Mouse (Mus musculus) liver, embryonic 14.5 days (tissue): Measurements from ENCODE around the gene Tgm5. TPM values are rescaled to one million over a fixed set of nuclear protein-coding genes. Genes with fewer than 3 reads are reported as not detected.
"Not testable (repeated sequence)": the region's sequence is repeated elsewhere in the genome, so short reads cannot be mapped to it uniquely, and the experiment has no call there.

Experiments
- ATAC-seq: fragments of 200-750 bp; cut with Nextera tagmentation; 2 replicates; pipeline ENCODE4 v1.8.0; 2017; ENCODE audit warnings: moderate number of reproducible peaks, mild to moderate bottlenecking, moderate library complexity; ENCODE audit not compliant: insufficient read depth
- DNase-seq, 3 experiments: peaks; one replicate each; pipeline ENCODE4 v3.0.0-alpha.2; 2012 to 2013; ENCODE audit warnings: low read depth in 3 of 3, low spot score in 3 of 3
- H3K27ac ChIP-seq: fragments of 300-500 bp; sonication (generic); 2 replicates; pipeline ENCODE4 v1.5.1; 2014; ENCODE audit warnings: moderate library complexity, mild to moderate bottlenecking, control low read depth, inconsistent platforms
- H3K27me3 ChIP-seq: fragments of 300-500 bp; sonication (generic); 2 replicates; pipeline ENCODE4 v1.6.1; 2014; ENCODE audit warnings: mild to moderate bottlenecking, low read length, moderate library complexity; ENCODE audit not compliant: control insufficient read depth, insufficient read depth
- H3K36me3 ChIP-seq: fragments of 300-500 bp; sonication (generic); replicated peaks from 2 replicates; pipeline ENCODE4 v1.6.1; 2014; ENCODE audit warnings: low read depth; ENCODE audit not compliant: control insufficient read depth, insufficient read depth
- H3K4me1 ChIP-seq, 2 experiments: fragments of 200-500 bp in 1 of 2; fragments of 300-500 bp in 1 of 2; sonication (generic) in 1 of 2; replicated peaks; 2 replicates each; pipeline ENCODE4 v1.6.1; 2012 to 2014; ENCODE audit warnings: antibody characterized with exemption in 1 of 2, inconsistent platforms in 1 of 2, low read length in 1 of 2; ENCODE audit not compliant: control insufficient read depth in 2 of 2, insufficient read depth in 2 of 2
- H3K4me2 ChIP-seq: fragments of 300-500 bp; sonication (generic); 2 replicates; pipeline ENCODE4 v1.6.1; 2014; ENCODE audit warnings: low read depth, mild to moderate bottlenecking, control low read depth, moderate library complexity
- H3K4me3 ChIP-seq, 2 experiments: fragments of 200-500 bp in 1 of 2; fragments of 300-500 bp in 1 of 2; sonication (generic) in 1 of 2; 2 replicates each; pipeline ENCODE4 v1.5.1; 2012 to 2014; ENCODE audit warnings: low read depth in 2 of 2, low read length in 2 of 2, mild to moderate bottlenecking in 2 of 2, control low read depth in 1 of 2, inconsistent platforms in 1 of 2, moderate library complexity in 1 of 2; ENCODE audit not compliant: insufficient read depth in 1 of 2
- H3K9ac ChIP-seq: fragments of 300-500 bp; sonication (generic); replicated peaks from 2 replicates; pipeline ENCODE4 v1.6.1; 2014; ENCODE audit warnings: mild to moderate bottlenecking, control low read depth, moderate library complexity
- H3K9me3 ChIP-seq: fragments of 300-500 bp; sonication (generic); 2 replicates; pipeline ENCODE4 v1.6.1; 2016; ENCODE audit warnings: low read length, mixed read lengths; ENCODE audit not compliant: control insufficient read depth
- CTCF ChIP-seq: IDR thresholded peaks from 2 replicates; pipeline ENCODE4 v1.5.1; 2016; ENCODE audit warnings: antibody characterized with exemption, low read depth, control low read depth
- EP300 ChIP-seq: IDR thresholded peaks from 2 replicates; pipeline ENCODE4 v1.6.1; 2016; ENCODE audit warnings: antibody characterized with exemption, low read depth
- WGBS: fragments of 180-500 bp; shearing (Covaris S2); extraction: QIAGEN DNeasy Blood & Tissue Kit; methylation state at CpG from one replicate; pipeline ENCODE4 v1.1.7; 2014; ENCODE audit not compliant: insufficient replicate concordance; 5-methylcytosine and 5-hydroxymethylcytosine counted together
- polyA plus RNA-seq, 2 experiments: library from polyadenylated mRNA; depleted of rRNA in 1 of 2; stranded (reverse) in 1 of 2; unstranded in 1 of 2; fragments of >200 nt; fragmentation: Nextera tagmentation in 1 of 2; extraction: Ambion mirVana in 1 of 2; gene quantifications; 2 replicates each; pipeline versions ENCODE4 v1.2.1 to v1.2.3; 2012 to 2014

Tgm5 gene
- polyA plus RNA-seq (2012; rRNA removed): not detected in 2 replicates
- polyA plus RNA-seq (2014; fragmentation: Nextera tagmentation; extraction: Ambion mirVana): not detected in 2 replicates

DNA sequence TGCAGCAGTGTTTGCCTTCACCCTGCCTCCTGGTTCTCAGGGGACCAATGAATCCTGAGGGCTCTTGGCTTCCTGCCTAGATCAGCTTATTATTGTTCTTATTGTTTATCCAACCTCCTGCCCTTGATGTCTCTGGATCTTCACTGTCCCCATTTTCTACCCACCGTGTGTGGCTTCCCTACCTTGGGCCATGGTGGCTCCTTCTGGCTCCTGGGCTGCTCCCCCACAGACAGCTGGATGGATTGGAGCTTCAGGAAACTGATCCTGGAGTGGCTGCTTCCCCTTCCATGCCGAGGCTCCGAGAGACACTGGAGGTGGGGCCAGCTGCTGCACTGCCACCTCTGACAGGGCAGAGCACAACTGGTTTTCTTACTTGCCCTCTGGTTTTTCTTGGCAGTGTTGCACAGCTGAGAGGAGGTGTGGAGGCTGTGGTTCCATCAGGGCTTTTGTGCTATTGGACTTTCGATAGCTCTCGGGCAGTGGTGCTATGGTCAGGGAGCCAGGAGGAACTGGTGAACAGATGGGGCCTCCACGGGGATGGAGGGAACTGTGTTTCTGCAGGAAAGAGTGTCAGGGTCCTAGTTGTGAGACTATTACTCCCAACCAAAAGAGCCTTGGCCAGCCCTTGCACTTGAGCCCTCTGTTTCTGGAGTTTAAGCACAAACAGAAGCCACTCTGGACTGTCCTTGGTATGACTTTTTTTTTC is at the start of gene Tgm5:
TSS of gene Tgm5 (minus strand) at position 362 of the 706 bp plus-strand sequence.
- Histone ChIP-seq H3K9me3 (no peaks in the 10 kb centered on the region), H3K36me3 (no peaks in the 10 kb centered on the region), H3K4me3 (no peak within 1 kb of the TSS), H3K27me3 (no peaks in the 10 kb centered on the region), H3K4me1 (no peaks in the 10 kb centered on the region), H3K9ac (no peak within 1 kb of the TSS), H3K4me2 (no peak within 1 kb of the TSS), H3K27ac (no peak within 1 kb of the TSS)
- WGBS: 21% methylated on average over 6 of the region's 6 CpGs
- DNase-seq: no peak
- TF ChIP-seq CTCF (no peak), EP300 (no peak)
- no peak for ATAC-seq

GRCm38 (mm10) chr2:121132822-121133221 is 47.2 kb upstream of the Tgm5 start:
- no peak for ATAC-seq
- Histone ChIP-seq H3K36me3 (no peaks in the 10 kb centered on the region), H3K9me3 (no peaks in the 10 kb centered on the region), H3K9ac (no peak overlapping the region), H3K4me2 (no peak overlapping the region), H3K27me3 (no peaks in the 10 kb centered on the region), H3K4me3 (no peak overlapping the region), H3K27ac (no peak overlapping the region), H3K4me1 (no peaks in the 10 kb centered on the region)
- TF ChIP-seq CTCF: no peak
- no peak for DNase-seq
- WGBS: 38% methylated on average over 1 of the region's 1 CpGs

GRCm38 (mm10) chr2:121128865-121129620 is 43.4 kb upstream of the Tgm5 start:
- Histone ChIP-seq H3K9ac (no peak overlapping the region), H3K4me1 (no peaks in the 10 kb centered on the region), H3K4me3 (no peak overlapping the region), H3K36me3 (no peaks in the 10 kb centered on the region), H3K4me2 (no peak overlapping the region), H3K27ac (no peak overlapping the region), H3K27me3 (no peaks in the 10 kb centered on the region), H3K9me3 (no peaks in the 10 kb centered on the region)
- DNase-seq (no peak), ATAC-seq (no peak)
- 55% methylated on average over 9 of the region's 9 CpGs for WGBS
- TF ChIP-seq CTCF (no peak), EP300 (no peak)

GRCm38 (mm10) chr2:121127536-121127935 is 41.9 kb upstream of the Tgm5 start:
- WGBS: 72% methylated on average over 1 of the region's 1 CpGs
- ATAC-seq: no peak
- Histone ChIP-seq H3K27me3 (no peaks in the 10 kb centered on the region), H3K9ac (no peak overlapping the region), H3K4me1 (no peaks in the 10 kb centered on the region), H3K9me3 (no peaks in the 10 kb centered on the region), H3K36me3 (no peaks in the 10 kb centered on the region), H3K27ac (no peak overlapping the region), H3K4me3 (no peak overlapping the region), H3K4me2 (no peak overlapping the region)
- no peak for DNase-seq
- TF ChIP-seq EP300 (no peak), CTCF (no peak)

GRCm38 (mm10) chr2:121126302-121126701 is 40.7 kb upstream of the Tgm5 start:
- ATAC-seq, H3K4me1 ChIP-seq, H3K4me2 ChIP-seq, H3K9ac ChIP-seq, H3K4me3 ChIP-seq, H3K27ac ChIP-seq, H3K27me3 ChIP-seq, DNase-seq, H3K9me3 ChIP-seq, H3K36me3 ChIP-seq: not testable (repeated sequence)
- 78% methylated on average over 5 of the region's 5 CpGs for WGBS
